Mouse (Mus musculus): Measurements from ENCODE around the gene Mecom.

The Mecom gene

GRCm38 (mm10) chr3:30414173-30414572, 133.6 kb downstream of the Mecom start:
- in situ Hi-C loops (cut with MboI; ENCODE audit: low pct_unique_long_range_greater_than_20kb in 1 of 2, low sequenced_read_pairs in 2 of 2, unreplicated experiment in 1 of 2): no loop called here

DNA sequence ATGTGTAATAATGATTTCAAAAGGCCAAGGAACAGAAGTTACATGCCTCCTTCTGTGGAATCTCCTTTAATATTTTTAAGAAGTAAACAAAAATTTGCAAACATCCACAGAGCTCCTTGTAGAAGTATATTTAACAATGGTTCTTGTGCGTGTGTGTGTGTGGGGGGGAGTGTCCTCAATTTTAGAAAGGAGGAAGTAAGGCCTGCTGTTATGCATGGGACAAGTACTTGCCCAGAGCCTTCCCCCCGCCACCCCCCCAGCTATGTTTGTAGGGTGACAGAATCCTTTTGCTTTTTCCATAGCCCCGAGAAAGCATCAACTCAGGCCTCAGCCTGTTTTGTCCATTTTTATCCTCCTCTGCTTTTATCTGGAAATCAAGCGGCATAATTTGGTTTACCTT, 137.0 kb downstream of the Mecom start:
- in situ Hi-C loops (cut with MboI; ENCODE audit: low pct_unique_long_range_greater_than_20kb in 1 of 2, low sequenced_read_pairs in 2 of 2, unreplicated experiment in 1 of 2): no loop called here

DNA sequence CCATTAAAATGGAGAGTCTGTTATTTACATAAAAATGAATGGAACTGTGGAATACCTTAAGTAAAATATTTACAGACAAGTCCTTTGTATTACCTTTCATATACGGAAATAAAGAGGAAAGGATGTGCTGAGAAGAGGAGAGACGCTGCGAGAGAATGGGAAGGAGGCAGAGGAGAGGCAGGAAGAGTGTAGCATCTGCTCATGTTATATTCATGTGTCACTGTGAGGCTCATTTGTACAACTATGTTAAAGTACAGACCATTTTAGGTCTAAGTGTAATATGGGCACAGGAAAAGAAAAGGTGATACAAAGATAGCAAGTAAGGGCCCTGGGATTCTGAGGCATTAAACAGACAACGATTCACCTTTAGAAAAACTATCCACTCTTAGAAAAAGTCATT, 143.0 kb downstream of the Mecom start:
- in situ Hi-C loops (cut with MboI; ENCODE audit: low pct_unique_long_range_greater_than_20kb in 1 of 2, low sequenced_read_pairs in 2 of 2, unreplicated experiment in 1 of 2): no loop called here

GRCm38 (mm10) chr3:30398911-30399310, 148.9 kb downstream of the Mecom start:
- in situ Hi-C loops (cut with MboI; ENCODE audit: low pct_unique_long_range_greater_than_20kb in 1 of 2, low sequenced_read_pairs in 2 of 2, unreplicated experiment in 1 of 2): no loop called here

DNA sequence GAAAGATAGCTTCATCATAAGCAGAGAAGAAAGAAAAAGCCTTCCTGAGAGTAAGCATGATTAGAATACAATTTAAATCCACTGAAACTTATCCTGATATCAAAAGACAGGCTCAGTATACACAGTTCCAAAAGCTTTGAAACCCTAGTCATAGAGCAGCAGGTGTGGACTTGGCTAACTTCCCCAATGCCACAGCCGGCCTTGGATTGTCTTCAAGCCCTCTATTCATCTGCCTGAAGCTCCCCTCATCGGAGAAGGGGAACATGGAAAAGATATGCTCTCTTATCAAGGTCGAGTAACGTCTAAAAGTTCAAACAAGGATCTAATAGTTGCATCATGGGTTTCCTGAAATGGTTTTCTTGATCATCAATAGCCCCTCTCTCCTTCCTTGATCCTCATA, 152.9 kb downstream of the Mecom start:
- in situ Hi-C loops (cut with MboI; ENCODE audit: low pct_unique_long_range_greater_than_20kb in 1 of 2, low sequenced_read_pairs in 2 of 2, unreplicated experiment in 1 of 2): no loop called here

DNA sequence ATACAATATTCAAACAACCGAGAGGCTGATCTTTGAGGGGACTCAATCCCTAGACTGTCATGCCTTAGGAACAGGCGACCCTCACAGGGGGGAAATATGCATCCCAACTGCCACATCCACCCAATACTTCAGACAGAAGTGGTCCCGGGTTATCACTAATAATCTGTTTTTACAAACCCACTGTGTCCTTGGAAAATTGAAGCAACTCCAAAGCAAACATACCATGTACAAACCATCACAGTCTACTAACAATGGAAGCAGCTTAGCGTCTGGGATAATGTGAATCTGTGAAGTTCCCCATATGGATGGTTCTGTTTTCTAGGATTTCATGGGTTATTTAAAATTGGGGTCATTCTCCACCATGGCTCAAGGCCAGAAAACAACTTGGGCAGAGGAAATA, 155.1 kb downstream of the Mecom start:
- in situ Hi-C loops (cut with MboI; ENCODE audit: low pct_unique_long_range_greater_than_20kb in 1 of 2, low sequenced_read_pairs in 2 of 2, unreplicated experiment in 1 of 2): no loop called here

- in situ Hi-C loops (cut with MboI; ENCODE audit: low pct_unique_long_range_greater_than_20kb in 1 of 2, low sequenced_read_pairs in 2 of 2, unreplicated experiment in 1 of 2): no loop called here
Measured at GRCm38 (mm10) chr3:30392218-30392617, 155.6 kb downstream of the Mecom start.

DNA sequence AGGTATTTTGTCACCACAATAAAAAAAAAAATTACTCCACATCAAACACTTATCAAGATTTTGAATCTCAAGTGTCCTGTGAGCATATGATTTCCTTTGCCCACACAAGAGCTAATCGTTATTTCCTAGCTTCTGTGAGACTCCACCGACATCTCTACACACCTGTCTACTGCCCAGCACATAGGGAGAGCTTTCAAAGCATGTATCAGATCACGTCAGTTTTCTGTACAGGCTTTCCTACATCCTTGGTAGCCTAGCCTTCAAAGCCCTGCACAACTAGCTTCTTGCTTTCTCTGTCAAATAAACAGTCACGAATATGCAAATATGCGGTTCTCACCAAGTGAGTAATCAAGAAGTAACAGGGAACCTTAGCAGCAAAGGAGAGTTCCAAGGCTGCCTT, 157.5 kb downstream of the Mecom start:
- in situ Hi-C loops (cut with MboI; ENCODE audit: low pct_unique_long_range_greater_than_20kb in 1 of 2, low sequenced_read_pairs in 2 of 2, unreplicated experiment in 1 of 2): no loop called here

GRCm38 (mm10) chr3:30380273-30380672, 167.5 kb downstream of the Mecom start:
- in situ Hi-C loops (cut with MboI; ENCODE audit: low pct_unique_long_range_greater_than_20kb in 1 of 2, low sequenced_read_pairs in 2 of 2, unreplicated experiment in 1 of 2): no loop called here

DNA sequence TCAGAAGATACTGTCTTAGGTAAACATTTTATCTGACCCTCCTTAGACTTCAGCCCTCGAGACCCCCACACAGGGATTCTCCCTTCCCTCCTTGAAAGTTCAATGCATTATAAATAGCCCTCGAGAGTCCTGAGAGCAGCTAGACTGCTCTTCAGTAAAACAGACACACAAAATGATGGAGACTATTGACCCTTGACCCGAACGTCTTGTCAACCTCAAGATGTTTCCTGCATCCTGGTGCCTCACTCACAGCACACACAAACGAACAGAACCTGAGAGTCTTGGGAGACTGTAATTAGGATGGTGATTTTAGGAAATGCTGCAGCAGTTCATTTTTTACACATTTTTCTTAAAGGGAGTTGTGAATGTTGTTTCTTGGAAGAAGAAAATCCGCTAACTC, 168.5 kb downstream of the Mecom start:
- in situ Hi-C loops (cut with MboI; ENCODE audit: low pct_unique_long_range_greater_than_20kb in 1 of 2, low sequenced_read_pairs in 2 of 2, unreplicated experiment in 1 of 2): no loop called here

DNA sequence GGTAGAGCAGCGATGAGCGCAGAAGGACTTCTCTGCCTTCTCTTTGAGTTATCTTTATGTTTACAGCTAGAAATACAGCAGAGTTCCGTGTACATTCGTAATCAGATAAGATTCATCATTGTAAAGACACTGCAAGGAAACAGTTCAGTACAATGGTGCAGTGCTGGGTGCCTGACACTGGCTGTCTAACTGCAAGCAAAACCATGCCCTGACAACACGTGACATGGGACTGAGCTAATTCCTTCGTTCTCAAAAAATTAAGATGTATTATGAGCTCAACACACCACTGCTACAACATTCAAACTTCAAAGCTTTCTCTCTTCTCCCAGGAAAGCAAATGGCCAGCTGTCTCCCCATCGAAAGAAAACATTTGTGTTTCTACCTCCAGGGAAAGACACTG, 176.3 kb downstream of the Mecom start:
- in situ Hi-C loops (cut with MboI; ENCODE audit: low pct_unique_long_range_greater_than_20kb in 1 of 2, low sequenced_read_pairs in 2 of 2, unreplicated experiment in 1 of 2): no loop called here

DNA sequence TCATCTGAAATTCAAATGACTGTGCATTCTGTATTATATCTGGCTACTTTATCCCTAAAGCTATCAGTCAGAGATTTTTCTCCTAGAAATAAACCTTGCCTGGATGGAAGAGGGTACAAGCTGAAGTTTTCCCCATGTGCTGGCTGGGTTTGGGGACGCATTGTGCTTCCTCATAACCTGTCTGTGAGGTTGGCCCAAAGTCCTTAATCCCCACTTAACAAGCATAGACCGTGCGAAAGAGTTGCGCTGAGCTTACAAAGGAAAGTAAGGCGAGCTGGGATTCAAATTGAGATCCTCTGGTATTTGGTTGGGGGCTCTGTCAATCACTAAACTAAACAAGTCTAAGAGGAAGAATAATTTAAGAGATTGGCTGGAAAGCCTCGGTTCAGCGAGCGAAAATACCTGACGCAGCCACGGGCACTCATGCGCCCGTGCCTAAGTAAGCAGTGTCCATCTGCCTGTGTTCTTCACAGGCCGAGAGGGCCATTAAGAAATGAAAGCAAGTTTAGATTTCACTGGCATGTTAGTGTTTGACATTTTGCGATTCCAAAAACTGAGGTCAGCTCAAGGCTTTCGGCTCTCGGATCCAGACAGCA, 176.8 kb downstream of the Mecom start:
- in situ Hi-C loops (cut with MboI; ENCODE audit: low pct_unique_long_range_greater_than_20kb in 1 of 2, low sequenced_read_pairs in 2 of 2, unreplicated experiment in 1 of 2): no loop called here

GRCm38 (mm10) chr3:30366621-30367020, 181.2 kb downstream of the Mecom start:
- in situ Hi-C loops (cut with MboI; ENCODE audit: low pct_unique_long_range_greater_than_20kb in 1 of 2, low sequenced_read_pairs in 2 of 2, unreplicated experiment in 1 of 2): no loop called here

- in situ Hi-C loops (cut with MboI; ENCODE audit: low pct_unique_long_range_greater_than_20kb in 1 of 2, low sequenced_read_pairs in 2 of 2, unreplicated experiment in 1 of 2): no loop called here
Measured at GRCm38 (mm10) chr3:30361190-30361589, 186.6 kb downstream of the Mecom start.

GRCm38 (mm10) chr3:30353878-30354727, 193.7 kb downstream of the Mecom start:
- in situ Hi-C loops (cut with MboI; ENCODE audit: low pct_unique_long_range_greater_than_20kb in 1 of 2, low sequenced_read_pairs in 2 of 2, unreplicated experiment in 1 of 2): no loop called here

GRCm38 (mm10) chr3:30349279-30349678, 198.5 kb downstream of the Mecom start:
- in situ Hi-C loops (cut with MboI; ENCODE audit: low pct_unique_long_range_greater_than_20kb in 1 of 2, low sequenced_read_pairs in 2 of 2, unreplicated experiment in 1 of 2): no loop called here

- in situ Hi-C loops (cut with MboI; ENCODE audit: low pct_unique_long_range_greater_than_20kb in 1 of 2, low sequenced_read_pairs in 2 of 2, unreplicated experiment in 1 of 2): no loop called here
Measured at GRCm38 (mm10) chr3:30344151-30344550, 203.7 kb downstream of the Mecom start.

- in situ Hi-C loops (cut with MboI; ENCODE audit: low pct_unique_long_range_greater_than_20kb in 1 of 2, low sequenced_read_pairs in 2 of 2, unreplicated experiment in 1 of 2): no loop called here
Measured at GRCm38 (mm10) chr3:30332337-30332736, 215.5 kb downstream of the Mecom start.

GRCm38 (mm10) chr3:30330476-30330875, 217.3 kb downstream of the Mecom start:
- in situ Hi-C loops (cut with MboI; ENCODE audit: low pct_unique_long_range_greater_than_20kb in 1 of 2, low sequenced_read_pairs in 2 of 2, unreplicated experiment in 1 of 2): no loop called here

- in situ Hi-C loops (cut with MboI; ENCODE audit: low pct_unique_long_range_greater_than_20kb in 1 of 2, low sequenced_read_pairs in 2 of 2, unreplicated experiment in 1 of 2): no loop called here
Measured at GRCm38 (mm10) chr3:30330021-30330420, 217.8 kb downstream of the Mecom start.
